ENCODE assay signal across 8 mouse cellular contexts in genomic region chr7:142610627-142611406, GRCm38 (mm10). TPM values are rescaled to one million over a fixed set of nuclear protein-coding genes. Genes with fewer than 3 reads are reported as not detected.
A peak's percentile ranks its signal among the peaks of the same experiment; 100 is the strongest.
DNase-seq lines count a peak whose midpoint lies in the region; ATAC-seq and TF ChIP-seq lines count a peak whose summit lies in the region.

No protein-coding gene starts in this region.

- no peak overlapping the region for H3K27ac ChIP-seq in CH12.LX (ENCODE audit: insufficient read depth, low read depth)
- H3K27ac ChIP-seq in embryonic facial prominence, embryonic 11.5 days (replicated peaks; ENCODE audit: low read depth, low read length), result peak overlapping the region; percentile 87
- peak overlapping the region; percentile 84 for H3K27ac ChIP-seq in heart, embryonic 15.5 days
- peak overlapping the region; percentile 88 for H3K27ac ChIP-seq in lung, embryonic 14.5 days (ENCODE audit: low read depth)

- in situ Hi-C loops in CH12.LX (cut with MboI; ENCODE audit: low pct_ligation_motif_present, low pct_unique_long_range_greater_than_20kb, low sequenced_read_pairs), result no loop called here

- H3K4me1 ChIP-seq in CH12.LX (ENCODE audit: control insufficient read depth in 1 of 2, insufficient read depth in 2 of 2), result no peaks in the 10 kb centered on the region
- peaks cover 4% of the 10 kb centered on the region; the same call in 1 of the 2 replicates for H3K4me1 ChIP-seq in embryonic facial prominence, embryonic 11.5 days (ENCODE audit: control insufficient read depth, insufficient read depth, low read length)
- peaks cover 24% of the 10 kb centered on the region for H3K4me1 ChIP-seq in heart, embryonic 15.5 days (replicated peaks)
- H3K4me1 ChIP-seq in lung, embryonic 14.5 days (ENCODE audit: insufficient read depth), result peaks cover 20% of the 10 kb centered on the region

- peak; percentile 97 for ATAC-seq in embryonic facial prominence, embryonic 11.5 days (replicated peaks; ENCODE audit: insufficient number of reproducible peaks, low FRiP score, low TSS enrichment, low read depth)
- ATAC-seq in heart, embryonic 15.5 days (replicated peaks; ENCODE audit: insufficient number of reproducible peaks, insufficient read depth, low FRiP score, low read depth), result peak; percentile 94
- ATAC-seq in lung, embryonic 14.5 days (ENCODE audit: insufficient read depth), result peak; percentile 95

- no peaks in the 10 kb centered on the region for H3K36me3 ChIP-seq in CH12.LX (replicated peaks in 1 of 2; ENCODE audit: control insufficient read depth in 1 of 2, insufficient read depth in 1 of 2, low read length in 1 of 2)
- H3K36me3 ChIP-seq in embryonic facial prominence, embryonic 11.5 days (replicated peaks; ENCODE audit: control insufficient read depth, insufficient read depth, low read depth, low read length), result no peaks in the 10 kb centered on the region
- H3K36me3 ChIP-seq in heart, embryonic 15.5 days, result no peaks in the 10 kb centered on the region
- H3K36me3 ChIP-seq in lung, embryonic 14.5 days (ENCODE audit: insufficient read depth), result no peaks in the 10 kb centered on the region

- peaks cover 91% of the 10 kb centered on the region for H3K27me3 ChIP-seq in CH12.LX (replicated peaks)
- H3K27me3 ChIP-seq in embryonic facial prominence, embryonic 11.5 days (ENCODE audit: control insufficient read depth, insufficient read depth, low read length), result no peaks in the 10 kb centered on the region
- no peaks in the 10 kb centered on the region for H3K27me3 ChIP-seq in heart, embryonic 15.5 days
- H3K27me3 ChIP-seq in lung, embryonic 14.5 days (ENCODE audit: insufficient read depth, low read length), result no peaks in the 10 kb centered on the region

- TF ChIP-seq EP300 in CH12.LX (IDR thresholded peaks at IDR 0.05; ENCODE audit: low read length), result no peak

- peak; percentile 49 to 74 for TF ChIP-seq CTCF in CH12.LX (conservative IDR thresholded peaks at IDR 0.05 in 1 of 2, IDR thresholded peaks at IDR 0.05 in 1 of 2; ENCODE audit: low read depth in 2 of 2, low read length in 2 of 2)
- TF ChIP-seq CTCF in lung, embryonic 14.5 days (IDR thresholded peaks at IDR 0.05; ENCODE audit: low read depth), result peak; percentile 81

- H3K4me3 ChIP-seq in CH12.LX (replicated peaks in 1 of 3; ENCODE audit: low read depth in 2 of 3, low read length in 2 of 3, poor library complexity in 1 of 3), result no peak overlapping the region
- H3K4me3 ChIP-seq in embryonic facial prominence, embryonic 11.5 days (ENCODE audit: low read depth, low read length), result no peak overlapping the region
- H3K4me3 ChIP-seq in heart, embryonic 15.5 days, result peak overlapping the region; percentile 16
- H3K4me3 ChIP-seq in lung, embryonic 14.5 days (ENCODE audit: low read depth, low read length), result peak overlapping the region; percentile 4; the same call in 1 of the 2 replicates

- dilution Hi-C loops in CH12.LX (cut with MboI; ENCODE audit: extremely low pct_ligation_motif_present, extremely low pct_unique_long_range_greater_than_20kb, low sequenced_read_pairs), result no loop called here

- H3K9me3 ChIP-seq in CH12.LX (replicated peaks; ENCODE audit: low read length), result peaks cover 5% of the 10 kb centered on the region
- H3K9me3 ChIP-seq in embryonic facial prominence, embryonic 11.5 days (replicated peaks; ENCODE audit: control insufficient read depth, low read length), result no peaks in the 10 kb centered on the region
- no peaks in the 10 kb centered on the region for H3K9me3 ChIP-seq in heart, embryonic 15.5 days (replicated peaks)
- no peaks in the 10 kb centered on the region for H3K9me3 ChIP-seq in lung, embryonic 14.5 days (ENCODE audit: low read depth, low read length)

- no peak for TF ChIP-seq POLR2A in CH12.LX (IDR thresholded peaks at IDR 0.05; ENCODE audit: low read depth, low read length)

- H3K9ac ChIP-seq in CH12.LX (ENCODE audit: insufficient read depth, low read depth), result no peak overlapping the region
- peak overlapping the region; percentile 41 for H3K9ac ChIP-seq in embryonic facial prominence, embryonic 11.5 days (replicated peaks; ENCODE audit: low read length)
- peak overlapping the region; percentile 30 for H3K9ac ChIP-seq in heart, embryonic 15.5 days
- peak overlapping the region; percentile 23; the same call in 1 of the 2 replicates for H3K9ac ChIP-seq in lung, embryonic 14.5 days

- no peak overlapping the region for H3K4me2 ChIP-seq in CH12.LX (ENCODE audit: insufficient read depth, low read depth, poor library complexity, severe bottlenecking)
- peak overlapping the region; percentile 16; the same call in 1 of the 2 replicates for H3K4me2 ChIP-seq in embryonic facial prominence, embryonic 11.5 days (ENCODE audit: low read depth, low read length)
- H3K4me2 ChIP-seq in heart, embryonic 15.5 days, result peak overlapping the region; percentile 57
- peak overlapping the region; percentile 51 for H3K4me2 ChIP-seq in lung, embryonic 14.5 days

- TF ChIP-seq RAD21 in CH12.LX (IDR thresholded peaks at IDR 0.05; ENCODE audit: low read depth, low read length), result peak; percentile 69

- no peaks in the 10 kb centered on the region for H3K79me2 ChIP-seq in CH12.LX (replicated peaks; ENCODE audit: control insufficient read depth, extremely low read depth, insufficient read depth, poor library complexity, severe bottlenecking)

- DNase-seq in CH12.LX (ENCODE audit: extremely low read depth), result peak; percentile 17
- peak; percentile 73 for DNase-seq in adrenal gland, postnatal 10 days
- DNase-seq in embryonic facial prominence, embryonic 11.5 days (ENCODE audit: low spot score), result peak; percentile 91
- DNase-seq in kidney, postnatal 14 days, result peak; percentile 32
- peak; percentile 88 for DNase-seq in lung, embryonic 14.5 days
- DNase-seq in retina, adult 2 months (ENCODE audit: low read depth, low spot score), result peak; percentile 8
- peak; percentile 41 for DNase-seq in urinary bladder, postnatal 14 days (ENCODE audit: low spot score)

- WGBS in embryonic facial prominence, embryonic 11.5 days, result 0% methylated on average over 12 of the region's 12 CpGs
- WGBS in heart, embryonic 15.5 days, result 1% methylated on average over 12 of the region's 12 CpGs
- 3% methylated on average over 12 of the region's 12 CpGs for WGBS in lung, embryonic 14.5 days

TF ChIP-seq in CH12.LX, 34 proteins besides CTCF, POLR2A, EP300 and RAD21:
- TF ChIP-seq SIN3A (IDR thresholded peaks at IDR 0.05; ENCODE audit: low read length) (no peak), SMC3 (IDR thresholded peaks at IDR 0.05; ENCODE audit: low read depth, low read length) (peak; percentile 63), ZC3H11A (IDR thresholded peaks at IDR 0.05; ENCODE audit: low read depth, low read length) (0 out of 2 replicates have a peak, but pooled peaks have one; percentile 8)

RNA-seq across cellular contexts. Expression of gene Igf2, which starts 55.8 kb away (rescaled TPM):
- total RNA-seq in CH12.LX (2012; rRNA removed) (not detected in 2 replicates), CH12.LX (2014; rRNA removed) (not detected in 2 replicates)
- polyA plus RNA-seq in CH12.LX (2012; ENCODE audit: insufficient read length, low read depth), result 0.44 TPM in 1 of 2 replicates, not detected in the other
- total RNA-seq in adrenal gland, postnatal 10 days (2021), result 1,000 to 10,000 TPM; 1,376 to 1,421 TPM
- polyA plus RNA-seq in embryonic facial prominence, embryonic 11.5 days (2014; fragmentation: Nextera tagmentation; extraction: Ambion mirVana), result 313 and 355 TPM in 2 replicates
- polyA plus RNA-seq in heart, embryonic 15.5 days (2015; fragmentation: Nextera tagmentation; extraction: Ambion mirVana), result 1,178 and 1,276 TPM in 2 replicates
- polyA plus RNA-seq in lung, embryonic 14.5 days (2014; fragmentation: Nextera tagmentation; extraction: Ambion mirVana), result 437 and 452 TPM in 2 replicates

RNA-seq across cellular contexts. Expression of gene Gm49394, which starts 58.9 kb away (rescaled TPM):
- total RNA-seq in CH12.LX (2012; rRNA removed), result not detected in 2 replicates
- not detected in 2 replicates for total RNA-seq in CH12.LX (2014; rRNA removed)
- not detected in 2 replicates for polyA plus RNA-seq in CH12.LX (2012; ENCODE audit: insufficient read length, low read depth)
- under 1 TPM in 1 of 2 experiments, not detected in 1; 0.09 TPM for total RNA-seq in adrenal gland, postnatal 10 days (2021)
- 0.08 TPM in 1 of 2 replicates, not detected in the other for polyA plus RNA-seq in embryonic facial prominence, embryonic 11.5 days (2014; fragmentation: Nextera tagmentation; extraction: Ambion mirVana)
- not detected in 2 replicates for polyA plus RNA-seq in heart, embryonic 15.5 days (2015; fragmentation: Nextera tagmentation; extraction: Ambion mirVana)
- not detected in 2 replicates for polyA plus RNA-seq in lung, embryonic 14.5 days (2014; fragmentation: Nextera tagmentation; extraction: Ambion mirVana)

Comparison
In these comparisons a context has a peak if more than half of its experiments do, and no peak if none do; other contexts are left out.
1. DNase-seq: peak in every context shown above with its lines; median percentile 91 in embryonic facial prominence, embryonic 11.5 days; 88 in lung, embryonic 14.5 days; 73 in adrenal gland, postnatal 10 days; 41 in urinary bladder, postnatal 14 days; 32 in kidney, postnatal 14 days; 17 in CH12.LX; 8 in retina, adult 2 months.
2. H3K4me3 ChIP-seq: peak in heart, embryonic 15.5 days (single experiment) and lung, embryonic 14.5 days (single experiment); none in CH12.LX (0 of 3) and embryonic facial prominence, embryonic 11.5 days (single experiment).
3. RNA of gene Igf2, which starts 55.8 kb away (polyA plus RNA-seq): 1,178 to 1,276 TPM in heart, embryonic 15.5 days, 437 to 452 TPM in lung, embryonic 14.5 days and 313 to 355 TPM in embryonic facial prominence, embryonic 11.5 days; 0.44 TPM in CH12.LX; every median in the first group is over 100 times any median in the second.
4. Peak in every context shown above with its lines, with median percentiles within 50 percentile points of each other: ATAC-seq.